In the genomic region with DNA sequence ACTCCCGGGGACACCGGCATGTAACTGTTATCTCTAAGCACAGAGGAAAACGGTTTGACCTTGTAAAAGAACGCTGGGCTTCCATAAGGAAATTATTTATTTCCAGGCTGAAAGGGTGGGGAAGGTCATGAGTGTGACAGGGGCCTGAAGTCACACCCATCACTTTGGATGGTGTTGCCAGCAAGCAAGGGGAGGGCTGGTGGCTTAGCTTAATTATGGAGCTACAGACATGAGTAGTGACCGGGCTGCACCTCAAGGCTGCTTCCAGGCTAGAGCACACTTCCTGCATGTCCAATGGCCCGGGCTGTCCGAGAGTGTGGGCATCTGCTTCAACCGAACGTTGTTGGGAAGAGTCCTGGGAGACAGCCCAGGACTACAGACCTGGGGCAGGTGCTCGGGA, we compare ENCODE assay signal across 14 mouse cellular contexts.
A peak's percentile ranks its signal among the peaks of the same experiment; 100 is the strongest.
DNase-seq lines count a peak whose midpoint lies in the region; ATAC-seq and TF ChIP-seq lines count a peak whose summit lies in the region.
"Had no signal": no experiment of that assay in that cellular context is flagged by ENCODE, and none has a peak within 500 bp of the region (broad histone marks: within the 10 kb centered on the region; RNA-seq: fewer than 3 reads in every experiment).

No protein-coding gene starts in this region.

- no peak overlapping the region for H3K9ac ChIP-seq in kidney, postnatal 0 days (ENCODE audit: low read depth, low read length)
- H3K9ac ChIP-seq in kidney, embryonic 15.5 days: no peak overlapping the region
- H3K9ac ChIP-seq in intestine, embryonic 16.5 days (ENCODE audit: low read depth, low read length): no peak overlapping the region; the same call in 1 of the 2 replicates
- no peak overlapping the region for H3K9ac ChIP-seq in forebrain, embryonic 15.5 days (replicated peaks)
- H3K9ac ChIP-seq: midbrain, embryonic 13.5 days had no signal

- no peaks in the 10 kb centered on the region for H3K27me3 ChIP-seq in kidney, postnatal 0 days (ENCODE audit: insufficient read depth, low read length)
- H3K27me3 ChIP-seq in kidney, embryonic 15.5 days: no peaks in the 10 kb centered on the region
- no peaks in the 10 kb centered on the region for H3K27me3 ChIP-seq in intestine, embryonic 16.5 days (replicated peaks; ENCODE audit: control insufficient read depth, insufficient read depth, low read length)
- H3K27me3 ChIP-seq in forebrain, embryonic 15.5 days: no peaks in the 10 kb centered on the region
- H3K27me3 ChIP-seq: midbrain, embryonic 13.5 days had no signal

- H3K4me1 ChIP-seq in kidney, postnatal 0 days (replicated peaks; ENCODE audit: insufficient read depth, low read length): peaks cover 21% of the 10 kb centered on the region
- peaks cover 33% of the 10 kb centered on the region for H3K4me1 ChIP-seq in kidney, embryonic 15.5 days
- H3K4me1 ChIP-seq in brown adipose tissue, adult 24 weeks (ENCODE audit: control insufficient read depth, insufficient read depth, insufficient read length, low read length): peaks cover 15% of the 10 kb centered on the region
- H3K4me1 ChIP-seq in intestine, embryonic 16.5 days (ENCODE audit: control insufficient read depth, insufficient read depth, low read length): peaks cover 26% of the 10 kb centered on the region
- H3K4me1 ChIP-seq in forebrain, embryonic 15.5 days: no peaks in the 10 kb centered on the region
- H3K4me1 ChIP-seq: midbrain, embryonic 13.5 days had no signal

- no peaks in the 10 kb centered on the region for H3K36me3 ChIP-seq in kidney, postnatal 0 days (ENCODE audit: insufficient read depth, low read length)
- no peaks in the 10 kb centered on the region for H3K36me3 ChIP-seq in kidney, embryonic 15.5 days
- no peaks in the 10 kb centered on the region for H3K36me3 ChIP-seq in intestine, embryonic 16.5 days (ENCODE audit: control insufficient read depth, insufficient read depth, low read length)
- H3K36me3 ChIP-seq in forebrain, embryonic 15.5 days: no peaks in the 10 kb centered on the region
- H3K36me3 ChIP-seq: forebrain, embryonic 10.5 days; midbrain, embryonic 13.5 days had no signal

- ATAC-seq in kidney, postnatal 0 days (replicated peaks; ENCODE audit: low FRiP score, low read depth): no peak
- no peak for ATAC-seq in kidney, embryonic 15.5 days (replicated peaks; ENCODE audit: low FRiP score)
- peak; percentile 20; the same call in 1 of the 2 replicates for ATAC-seq in intestine, embryonic 16.5 days
- ATAC-seq in forebrain, embryonic 15.5 days (replicated peaks): no peak
- ATAC-seq: hindbrain, postnatal 0 days; midbrain, embryonic 13.5 days had no signal

- no peak overlapping the region for H3K4me3 ChIP-seq in kidney, postnatal 0 days (replicated peaks; ENCODE audit: low read depth, low read length)
- no peak overlapping the region for H3K4me3 ChIP-seq in kidney, embryonic 15.5 days (replicated peaks)
- no peak overlapping the region for H3K4me3 ChIP-seq in brown adipose tissue, adult 24 weeks (ENCODE audit: insufficient read depth, low read depth, low read length)
- no peak overlapping the region for H3K4me3 ChIP-seq in intestine, embryonic 16.5 days (ENCODE audit: low read length)
- no peak overlapping the region for H3K4me3 ChIP-seq in forebrain, embryonic 15.5 days
- H3K4me3 ChIP-seq: forebrain, embryonic 10.5 days; midbrain, embryonic 13.5 days had no signal

- WGBS in kidney, postnatal 0 days: 70% methylated on average over 10 of the region's 10 CpGs
- WGBS in kidney, embryonic 15.5 days: 66% methylated on average over 10 of the region's 10 CpGs
- 69% methylated on average over 10 of the region's 10 CpGs for WGBS in intestine, embryonic 16.5 days
- 94% methylated on average over 10 of the region's 10 CpGs for WGBS in forebrain, embryonic 15.5 days

- TF ChIP-seq CTCF in kidney, postnatal 0 days (IDR thresholded peaks at IDR 0.05; ENCODE audit: low read depth): no peak

- peak; percentile 95 for DNase-seq in heart, adult 11 months
- DNase-seq in heart, adult 8-10 months (ENCODE audit: low spot score): no peak
- no peak for DNase-seq in kidney, postnatal 0 days (ENCODE audit: low spot score)
- no peak for DNase-seq in layer of hippocampus, adult 8-10 months (ENCODE audit: low spot score in 2 of 2)
- DNase-seq: B cell, adult 2 months; cerebellum, postnatal 14 days; layer of hippocampus, adult 9-11 months had no signal

- no peak overlapping the region for H3K4me2 ChIP-seq in kidney, postnatal 0 days (ENCODE audit: low read length)
- no peak overlapping the region for H3K4me2 ChIP-seq in kidney, embryonic 15.5 days
- H3K4me2 ChIP-seq in intestine, embryonic 16.5 days (ENCODE audit: low read depth, low read length): no peak overlapping the region
- no peak overlapping the region for H3K4me2 ChIP-seq in forebrain, embryonic 15.5 days (replicated peaks)
- H3K4me2 ChIP-seq: midbrain, embryonic 13.5 days had no signal

- peak overlapping the region; percentile 83; the same call in 1 of the 2 replicates for H3K27ac ChIP-seq in kidney, postnatal 0 days
- H3K27ac ChIP-seq in kidney, embryonic 15.5 days: no peak overlapping the region
- peak overlapping the region; percentile 43; the same call in 1 of the 2 replicates for H3K27ac ChIP-seq in brown adipose tissue, adult 24 weeks (replicated peaks; ENCODE audit: low read depth, low read length)
- no peak overlapping the region for H3K27ac ChIP-seq in intestine, embryonic 16.5 days (ENCODE audit: low read length)
- no peak overlapping the region for H3K27ac ChIP-seq in forebrain, embryonic 15.5 days (replicated peaks)
- H3K27ac ChIP-seq: hindbrain, postnatal 0 days; midbrain, embryonic 13.5 days had no signal

- H3K9me3 ChIP-seq in kidney, postnatal 0 days (replicated peaks; ENCODE audit: low read length): no peaks in the 10 kb centered on the region
- no peaks in the 10 kb centered on the region for H3K9me3 ChIP-seq in kidney, embryonic 15.5 days (replicated peaks)
- no peaks in the 10 kb centered on the region for H3K9me3 ChIP-seq in intestine, embryonic 16.5 days (ENCODE audit: control insufficient read depth, low read length)
- H3K9me3 ChIP-seq in forebrain, embryonic 15.5 days: no peaks in the 10 kb centered on the region
- H3K9me3 ChIP-seq: forebrain, embryonic 10.5 days; midbrain, embryonic 13.5 days had no signal

Comparison
In these comparisons a context has a peak if more than half of its experiments do, and no peak if none do; other contexts are left out.
1. H3K27ac ChIP-seq: peak in kidney, postnatal 0 days (single experiment) and brown adipose tissue, adult 24 weeks (single experiment); none in kidney, embryonic 15.5 days (single experiment), intestine, embryonic 16.5 days (single experiment) and forebrain, embryonic 15.5 days (single experiment).